Mouse (Mus musculus): Measurements from ENCODE around the gene Napsa. TPM values are rescaled to one million over a fixed set of nuclear protein-coding genes. Genes with fewer than 3 reads are reported as not detected.

Gene Napsa
- polyA plus RNA-seq, 1 experiment, result 14.1 TPM

GRCm38 (mm10) chr7:44551301-44551700, 20.9 kb upstream of the Napsa start:
- TF ChIP-seq FLI1 (IDR thresholded peaks at IDR 0.05; ENCODE audit: low read length), result no peak
- no peak for TF ChIP-seq GATA1 (IDR thresholded peaks at IDR 0.05; ENCODE audit: borderline replicate concordance, low read length)

GRCm38 (mm10) chr7:44551731-44552130, 20.4 kb upstream of the Napsa start:
- Histone ChIP-seq H3K4me1 (peaks cover 54% of the 10 kb centered on the region), H3K4me3 (replicated peaks) (no peak overlapping the region), H3K9me3 (no peaks in the 10 kb centered on the region), H3K36me3 (replicated peaks; ENCODE audit: low read length) (peaks cover 38% of the 10 kb centered on the region), H3K27me3 (replicated peaks) (no peaks in the 10 kb centered on the region)
- TF ChIP-seq FLI1 (IDR thresholded peaks at IDR 0.05; ENCODE audit: low read length), result no peak
- TF ChIP-seq GATA1 (IDR thresholded peaks at IDR 0.05; ENCODE audit: borderline replicate concordance, low read length), result no peak

More at GRCm38 (mm10) chr7:44551301-44551700, 20.9 kb upstream of the Napsa start:
- Histone ChIP-seq H3K9me3 (no peaks in the 10 kb centered on the region), H3K4me3 (replicated peaks) (no peak overlapping the region), H3K27me3 (replicated peaks) (no peaks in the 10 kb centered on the region), H3K4me1 (peaks cover 53% of the 10 kb centered on the region), H3K36me3 (replicated peaks; ENCODE audit: low read length) (peaks cover 38% of the 10 kb centered on the region)

- peaks cover 53% of the 10 kb centered on the region for H3K4me1 ChIP-seq
- H3K9me3 ChIP-seq, result no peaks in the 10 kb centered on the region
- H3K4me3 ChIP-seq (replicated peaks), result peak overlapping the region; percentile 100
- no peaks in the 10 kb centered on the region for H3K27me3 ChIP-seq (replicated peaks)
- H3K36me3 ChIP-seq (replicated peaks; ENCODE audit: low read length), result peaks cover 38% of the 10 kb centered on the region
- TF ChIP-seq FLI1 (IDR thresholded peaks at IDR 0.05; ENCODE audit: low read length), result no peak
- TF ChIP-seq GATA1 (IDR thresholded peaks at IDR 0.05; ENCODE audit: borderline replicate concordance, low read length), result no peak
Measured at GRCm38 (mm10) chr7:44552141-44552908, 19.9 kb upstream of the Napsa start.

- Histone ChIP-seq H3K27me3 (replicated peaks) (no peaks in the 10 kb centered on the region), H3K9me3 (no peaks in the 10 kb centered on the region), H3K4me3 (replicated peaks) (peak overlapping the region; percentile 100), H3K36me3 (replicated peaks; ENCODE audit: low read length) (peaks cover 38% of the 10 kb centered on the region), H3K4me1 (peaks cover 43% of the 10 kb centered on the region)
- TF ChIP-seq GATA1 (IDR thresholded peaks at IDR 0.05; ENCODE audit: borderline replicate concordance, low read length) (no peak), FLI1 (IDR thresholded peaks at IDR 0.05; ENCODE audit: low read length) (no peak)
Measured at GRCm38 (mm10) chr7:44553196-44553764, 18.9 kb upstream of the Napsa start.

- Histone ChIP-seq H3K27me3 (replicated peaks) (no peaks in the 10 kb centered on the region), H3K4me3 (replicated peaks) (peak within 1 kb of the TSS; percentile 100), H3K9me3 (no peaks in the 10 kb centered on the region), H3K36me3 (replicated peaks; ENCODE audit: low read length) (peaks cover 38% of the 10 kb centered on the region), H3K4me1 (peaks cover 40% of the 10 kb centered on the region)
- TF ChIP-seq GATA1 (IDR thresholded peaks at IDR 0.05; ENCODE audit: borderline replicate concordance, low read length), result no peak
- TF ChIP-seq FLI1 (IDR thresholded peaks at IDR 0.05; ENCODE audit: low read length), result peak; percentile 100
Measured at GRCm38 (mm10) chr7:44553826-44554225, 18.4 kb upstream of the Napsa start, which contains the start of gene Nr1h2. Gene Nr1h2 (minus strand): TSS chr7:44553951.

GRCm38 (mm10) chr7:44557629-44558028, 14.6 kb upstream of the Napsa start:
- no peak for TF ChIP-seq GATA1 (IDR thresholded peaks at IDR 0.05; ENCODE audit: borderline replicate concordance, low read length)
- no peak for TF ChIP-seq FLI1 (IDR thresholded peaks at IDR 0.05; ENCODE audit: low read length)
- no peak overlapping the region for H3K4me3 ChIP-seq (replicated peaks)
- H3K9me3 ChIP-seq, result no peaks in the 10 kb centered on the region
- peaks cover 4% of the 10 kb centered on the region for H3K36me3 ChIP-seq (replicated peaks; ENCODE audit: low read length)
- peaks cover 19% of the 10 kb centered on the region for H3K4me1 ChIP-seq
- no peaks in the 10 kb centered on the region for H3K27me3 ChIP-seq (replicated peaks)

GRCm38 (mm10) chr7:44560435-44561400, 11.5 kb upstream of the Napsa start:
- TF ChIP-seq FLI1 (IDR thresholded peaks at IDR 0.05; ENCODE audit: low read length), result no peak
- TF ChIP-seq GATA1 (IDR thresholded peaks at IDR 0.05; ENCODE audit: borderline replicate concordance, low read length), result no peak

GRCm38 (mm10) chr7:44563284-44563683, 8.9 kb upstream of the Napsa start:
- H3K36me3 ChIP-seq (replicated peaks; ENCODE audit: low read length), result no peaks in the 10 kb centered on the region
- TF ChIP-seq FLI1 (IDR thresholded peaks at IDR 0.05; ENCODE audit: low read length), result no peak
- no peak for TF ChIP-seq GATA1 (IDR thresholded peaks at IDR 0.05; ENCODE audit: borderline replicate concordance, low read length)
- no peaks in the 10 kb centered on the region for H3K9me3 ChIP-seq
- no peak overlapping the region for H3K4me3 ChIP-seq (replicated peaks)
- peaks cover 4% of the 10 kb centered on the region; the same call in 1 of the 2 replicates for H3K4me1 ChIP-seq
- H3K27me3 ChIP-seq (replicated peaks), result peaks cover 6% of the 10 kb centered on the region

More at GRCm38 (mm10) chr7:44560435-44561400, 11.5 kb upstream of the Napsa start:
- H3K9me3 ChIP-seq, result no peaks in the 10 kb centered on the region
- H3K4me1 ChIP-seq, result peaks cover 12% of the 10 kb centered on the region; the same call in 1 of the 2 replicates
- H3K27me3 ChIP-seq (replicated peaks), result peaks cover 5% of the 10 kb centered on the region
- no peak overlapping the region for H3K4me3 ChIP-seq (replicated peaks)
- no peaks in the 10 kb centered on the region for H3K36me3 ChIP-seq (replicated peaks; ENCODE audit: low read length)

- H3K9me3 ChIP-seq, result no peaks in the 10 kb centered on the region; the same call in 1 of the 2 replicates
- TF ChIP-seq FLI1 (IDR thresholded peaks at IDR 0.05; ENCODE audit: low read length), result no peak
- TF ChIP-seq GATA1 (IDR thresholded peaks at IDR 0.05; ENCODE audit: borderline replicate concordance, low read length), result no peak
- H3K36me3 ChIP-seq (replicated peaks; ENCODE audit: low read length), result no peaks in the 10 kb centered on the region
- H3K27me3 ChIP-seq (replicated peaks), result peaks cover 12% of the 10 kb centered on the region
- no peak overlapping the region for H3K4me3 ChIP-seq (replicated peaks)
- H3K4me1 ChIP-seq, result peaks cover 4% of the 10 kb centered on the region; the same call in 1 of the 2 replicates
Measured at GRCm38 (mm10) chr7:44564486-44564885, 7.7 kb upstream of the Napsa start.
